Mouse (Mus musculus): ENCODE results near the gene Gm17359. TPM values are rescaled to one million over a fixed set of nuclear protein-coding genes. Genes with fewer than 3 reads are reported as not detected.

Gene Gm17359
- total RNA-seq, 1 experiment from 2014 or later, result not detected

GRCm38 (mm10) chr3:79342961-79343735 is 6.7 kb downstream of the Gm17359 start:
- no peak for ATAC-seq (replicated peaks; ENCODE audit: low read depth, poor library complexity, severe bottlenecking)

DNA sequence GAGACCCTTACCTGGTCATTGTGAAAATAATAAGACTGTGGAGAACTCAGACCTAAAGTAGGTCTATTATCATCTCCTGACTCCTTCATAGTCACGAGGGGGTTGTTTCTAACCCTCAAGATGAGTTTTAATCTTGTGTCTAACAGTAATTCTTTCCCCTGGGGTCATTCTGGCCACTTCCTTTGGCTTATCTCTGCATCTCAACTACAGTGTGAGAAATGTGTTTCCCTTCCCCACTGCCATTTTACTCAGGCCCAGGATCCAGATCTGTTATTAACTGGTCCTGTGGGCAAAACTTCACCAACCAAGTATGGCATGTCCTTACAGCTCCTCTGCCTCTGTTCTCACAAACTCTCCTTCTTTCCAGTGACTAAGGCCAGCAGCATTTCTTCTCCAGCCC is 12.8 kb downstream of the Gm17359 start:
- 0 out of 2 replicates have a peak, but pooled peaks have one; percentile 5 for ATAC-seq (replicated peaks; ENCODE audit: low read depth, poor library complexity, severe bottlenecking)

DNA sequence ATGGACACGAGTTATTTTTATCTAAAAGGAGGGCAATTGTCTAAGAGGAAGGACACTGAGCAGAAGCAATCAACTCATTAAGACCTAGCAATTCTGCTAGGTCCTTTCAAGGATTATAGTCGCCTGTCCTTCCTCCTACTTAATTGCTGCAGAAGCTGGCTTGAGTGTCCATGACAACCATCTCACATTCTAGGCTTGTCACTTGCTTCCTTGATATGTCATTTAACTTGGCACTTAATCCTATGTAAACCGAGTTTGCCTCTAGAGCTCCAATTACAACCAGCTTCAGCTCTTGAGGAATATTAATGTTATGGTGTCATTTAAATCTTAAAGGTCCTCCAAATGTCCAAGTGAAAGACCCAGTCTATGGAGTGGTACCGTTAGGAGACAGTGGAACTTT is 22.3 kb downstream of the Gm17359 start:
- no peak for ATAC-seq (replicated peaks; ENCODE audit: low read depth, poor library complexity, severe bottlenecking)

DNA sequence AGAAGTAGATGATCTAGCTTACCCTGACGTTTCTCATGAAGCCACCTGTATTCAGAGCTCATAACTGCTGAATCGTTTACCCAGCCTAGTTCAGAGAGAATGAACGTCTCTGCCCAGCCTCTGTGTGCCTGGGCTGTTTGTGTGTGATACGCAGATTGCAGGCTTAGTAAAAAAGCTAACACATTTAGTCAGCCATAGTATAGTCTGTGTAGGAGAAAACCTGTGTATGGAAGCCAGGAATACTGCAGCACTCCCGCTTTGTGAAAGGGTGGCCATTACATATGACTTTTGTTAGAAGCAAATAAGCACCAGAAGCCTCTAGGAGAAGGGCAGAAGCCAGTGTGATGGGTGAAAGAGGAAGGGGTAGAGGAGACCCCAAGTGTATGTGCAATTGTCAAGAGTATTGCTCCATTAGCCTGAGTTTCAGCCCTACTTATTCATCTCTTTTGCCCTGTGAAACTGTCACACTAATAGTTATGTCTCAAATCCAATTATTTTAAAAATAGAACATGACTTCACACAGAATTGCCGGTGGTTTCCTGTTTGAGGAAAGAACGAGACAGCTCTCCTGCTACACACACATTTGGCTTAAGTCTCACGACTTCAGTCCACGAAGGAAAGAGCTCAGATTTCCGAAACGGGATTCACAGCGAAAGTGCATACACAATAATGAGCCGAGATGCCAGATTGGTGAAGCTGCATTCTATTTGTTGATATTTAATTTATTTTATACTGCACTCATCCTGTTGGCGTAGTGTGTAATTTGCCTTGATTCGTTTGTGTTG is 24.0 kb downstream of the Gm17359 start:
- no peak for ATAC-seq (replicated peaks; ENCODE audit: low read depth, poor library complexity, severe bottlenecking)

DNA sequence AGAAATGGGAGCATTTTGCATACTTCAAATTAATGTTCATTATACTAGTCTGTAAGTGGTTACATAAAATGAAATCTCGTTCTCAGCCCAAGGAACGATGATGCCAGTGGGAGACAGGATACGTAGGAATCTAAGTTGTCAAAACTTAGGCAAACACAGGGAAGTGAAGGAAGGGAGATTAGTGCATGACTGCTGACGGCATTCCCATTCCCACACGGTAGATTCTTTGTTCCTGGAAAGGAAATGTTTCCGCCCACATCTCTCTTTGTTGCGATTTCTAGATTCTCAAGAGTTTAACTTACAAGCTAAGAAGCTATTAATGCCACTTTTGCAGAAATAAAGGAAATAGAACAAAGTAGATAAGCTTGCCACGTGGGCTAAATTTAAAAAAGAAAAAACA is 29.6 kb downstream of the Gm17359 start:
- no peak for ATAC-seq (replicated peaks; ENCODE audit: low read depth, poor library complexity, severe bottlenecking)

- no peak for ATAC-seq (replicated peaks; ENCODE audit: low read depth, poor library complexity, severe bottlenecking)
Measured at GRCm38 (mm10) chr3:79368306-79368705, 31.8 kb downstream of the Gm17359 start.

- 0 out of 2 replicates have a peak, but pooled peaks have one; percentile 36 for ATAC-seq (replicated peaks; ENCODE audit: low read depth, poor library complexity, severe bottlenecking)
Measured at GRCm38 (mm10) chr3:79370385-79370929, 34.0 kb downstream of the Gm17359 start.

DNA sequence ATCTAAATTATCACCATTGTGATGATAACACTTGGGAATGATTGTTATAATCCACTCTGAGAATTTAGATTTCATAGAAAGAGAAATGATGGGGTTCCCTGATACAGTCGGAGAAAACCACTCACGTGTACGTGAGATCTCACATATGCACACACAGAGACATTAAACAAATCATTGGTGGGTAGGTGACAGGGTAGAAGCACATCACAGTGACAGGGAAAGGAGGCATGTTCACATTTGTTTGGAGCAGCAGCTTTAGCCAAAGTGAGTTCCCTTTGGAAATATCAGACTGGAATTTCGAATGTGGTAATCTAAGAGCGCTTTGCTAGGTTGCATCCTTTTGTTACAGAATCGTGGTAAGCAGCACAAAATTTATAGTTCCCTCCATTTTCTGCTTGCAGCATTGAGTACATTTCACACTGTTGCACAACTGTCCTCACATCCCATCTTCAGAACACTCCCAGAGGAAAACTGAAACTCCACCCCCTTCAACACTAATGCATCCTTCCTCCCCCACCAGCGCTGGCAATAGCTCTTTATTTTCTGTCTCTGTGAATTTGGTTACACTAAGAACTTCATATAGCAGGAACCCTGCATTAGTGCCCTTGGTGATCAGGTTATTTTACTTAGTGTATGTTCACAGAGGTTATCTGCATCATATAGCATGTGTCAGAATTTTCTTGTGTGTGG is 35.2 kb downstream of the Gm17359 start:
- ATAC-seq (replicated peaks; ENCODE audit: low read depth, poor library complexity, severe bottlenecking), result no peak

DNA sequence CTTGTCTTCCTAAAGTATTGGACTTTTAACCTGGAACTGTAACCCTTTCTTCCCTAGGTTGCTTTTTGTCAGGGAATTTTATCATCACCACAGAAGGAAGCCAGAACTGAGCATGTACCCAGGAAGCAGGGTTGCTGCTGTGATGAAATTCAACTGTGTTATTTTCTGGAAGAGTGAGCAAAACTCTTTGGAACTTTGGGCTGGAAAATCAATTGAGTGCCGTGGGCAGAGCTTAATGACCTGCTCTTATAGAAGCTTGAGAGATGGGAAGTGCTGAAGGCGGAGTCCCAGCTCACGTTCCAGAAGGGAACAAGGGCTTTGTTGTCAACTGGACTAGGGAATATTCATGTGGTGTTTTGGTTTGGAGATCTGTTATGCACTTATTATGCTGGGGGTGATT is 37.5 kb downstream of the Gm17359 start:
- no peak for ATAC-seq (replicated peaks; ENCODE audit: low read depth, poor library complexity, severe bottlenecking)

DNA sequence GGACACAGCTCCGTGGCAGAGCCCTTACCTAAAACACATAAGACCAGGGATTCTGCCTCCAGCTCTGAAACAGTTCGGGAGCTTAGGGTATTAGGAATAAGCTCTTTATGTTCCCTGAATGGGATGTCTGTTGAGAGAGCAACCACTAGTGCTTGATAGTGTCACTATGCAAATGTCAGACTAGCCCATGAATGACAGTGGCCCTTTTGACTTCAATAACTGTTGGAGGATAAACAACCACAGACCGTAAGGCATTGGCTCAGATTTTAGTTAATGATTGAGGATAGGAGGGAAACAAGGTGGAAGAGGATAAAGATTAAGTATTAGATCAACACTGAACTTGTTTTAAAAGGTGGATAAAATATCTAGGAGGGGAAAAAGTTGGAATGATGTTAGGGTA is 41.6 kb downstream of the Gm17359 start:
- no peak for ATAC-seq (replicated peaks; ENCODE audit: low read depth, poor library complexity, severe bottlenecking)

DNA sequence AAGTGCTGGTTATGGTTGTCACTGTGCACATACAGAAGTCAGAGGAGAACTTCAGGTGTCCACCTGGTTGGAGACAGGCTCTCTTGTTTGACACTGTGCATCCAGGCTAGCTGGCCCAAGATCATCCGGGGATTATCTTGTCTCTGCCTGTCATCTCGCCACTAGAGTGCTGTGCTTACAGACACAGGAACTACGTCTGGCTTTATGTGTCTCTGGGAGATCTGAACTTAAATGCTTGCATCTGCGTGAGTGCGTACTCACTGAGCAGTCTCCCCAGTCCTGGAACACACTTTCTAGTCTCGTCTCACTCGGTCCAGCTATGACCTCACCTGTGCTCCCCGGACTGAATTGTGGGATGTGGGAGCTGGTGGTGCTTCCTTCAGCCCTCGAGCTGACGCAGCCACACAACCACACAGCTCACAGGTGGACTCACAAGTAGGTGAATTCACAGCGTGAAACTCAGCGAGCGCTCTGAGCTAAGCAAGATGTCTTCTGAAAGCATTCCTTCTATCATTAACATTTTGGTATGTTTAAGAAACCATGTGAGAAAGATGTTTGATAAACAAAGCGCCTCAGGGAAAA is 42.9 kb downstream of the Gm17359 start:
- no peak for ATAC-seq (replicated peaks; ENCODE audit: low read depth, poor library complexity, severe bottlenecking)

- ATAC-seq (replicated peaks; ENCODE audit: low read depth, poor library complexity, severe bottlenecking), result no peak
Measured at GRCm38 (mm10) chr3:79379873-79380595, 43.6 kb downstream of the Gm17359 start.

DNA sequence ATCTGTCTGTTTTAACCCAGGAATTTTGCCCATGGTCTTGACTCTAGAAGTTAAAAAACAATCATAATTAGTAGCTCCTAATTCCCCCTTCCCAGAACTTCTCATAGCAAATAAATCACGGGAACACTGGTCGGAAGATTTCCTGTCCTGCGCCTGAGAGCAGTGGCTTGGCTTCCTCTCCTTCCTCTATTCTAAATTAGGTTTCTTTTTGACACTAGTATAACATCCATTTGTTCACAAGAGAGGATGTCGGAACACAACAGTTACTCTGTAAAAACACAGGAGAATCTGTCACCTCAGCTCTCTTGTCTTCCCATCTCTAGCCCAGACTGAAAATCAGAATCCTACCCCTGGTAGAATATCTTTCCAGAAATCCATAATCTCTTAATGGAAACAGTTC is 44.9 kb downstream of the Gm17359 start:
- no peak for ATAC-seq (replicated peaks; ENCODE audit: low read depth, poor library complexity, severe bottlenecking)

GRCm38 (mm10) chr3:79385434-79386029 is 49.1 kb downstream of the Gm17359 start:
- ATAC-seq (replicated peaks; ENCODE audit: low read depth, poor library complexity, severe bottlenecking), result no peak

- ATAC-seq (replicated peaks; ENCODE audit: low read depth, poor library complexity, severe bottlenecking), result no peak
Measured at GRCm38 (mm10) chr3:79389081-79389480, 52.6 kb downstream of the Gm17359 start.

- ATAC-seq (replicated peaks; ENCODE audit: low read depth, poor library complexity, severe bottlenecking), result no peak
Measured at GRCm38 (mm10) chr3:79400552-79400951, 64.1 kb downstream of the Gm17359 start.

DNA sequence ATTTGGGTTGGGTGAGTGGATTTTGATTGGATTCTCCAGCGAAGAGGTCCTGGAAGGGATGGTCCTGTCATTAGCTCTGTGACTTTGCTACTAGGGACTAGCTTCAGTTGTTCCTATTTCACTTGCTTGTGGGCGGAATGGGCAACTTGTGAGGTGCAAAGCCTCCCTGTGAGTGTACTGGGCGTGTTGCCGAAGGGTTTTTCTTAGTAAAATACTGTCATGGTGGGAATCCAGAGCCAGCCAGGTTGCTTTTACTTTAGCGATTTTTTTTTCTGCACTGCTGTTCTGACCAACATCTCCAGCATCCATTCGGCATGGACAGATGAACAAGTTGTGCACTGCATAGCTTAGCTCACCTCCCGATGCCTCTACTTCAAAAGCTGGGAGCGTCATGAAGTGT is 65.6 kb downstream of the Gm17359 start:
- ATAC-seq (replicated peaks; ENCODE audit: low read depth, poor library complexity, severe bottlenecking), result no peak

- ATAC-seq (replicated peaks; ENCODE audit: low read depth, poor library complexity, severe bottlenecking), result no peak
Measured at GRCm38 (mm10) chr3:79408546-79408945, 72.1 kb downstream of the Gm17359 start.
